8 mouse cellular contexts compared by ENCODE assay signal in genomic region chr3:136671940-136672278, GRCm38 (mm10). TPM values are rescaled to one million over a fixed set of nuclear protein-coding genes. Genes with fewer than 3 reads are reported as not detected.
DNase-seq lines count a peak whose midpoint lies in the region; ATAC-seq and TF ChIP-seq lines count a peak whose summit lies in the region.

No protein-coding gene starts in this region.

- no peaks in the 10 kb centered on the region for H3K9me3 ChIP-seq in heart, embryonic 12.5 days (replicated peaks)
- no peaks in the 10 kb centered on the region for H3K9me3 ChIP-seq in hindbrain, postnatal 0 days (ENCODE audit: low read length)
- no peaks in the 10 kb centered on the region for H3K9me3 ChIP-seq in midbrain, embryonic 16.5 days (replicated peaks; ENCODE audit: control insufficient read depth, low read length, poor library complexity, severe bottlenecking)

- peaks cover 64% of the 10 kb centered on the region for H3K79me2 ChIP-seq in C2C12 (ENCODE audit: control insufficient read depth, insufficient read depth)

- no peaks in the 10 kb centered on the region for H3K27me3 ChIP-seq in heart, embryonic 12.5 days (replicated peaks)
- H3K27me3 ChIP-seq in C2C12 (ENCODE audit: control insufficient read depth, insufficient read depth, insufficient read length), result no peaks in the 10 kb centered on the region
- no peaks in the 10 kb centered on the region for H3K27me3 ChIP-seq in hindbrain, postnatal 0 days (ENCODE audit: insufficient read depth, low read length)
- H3K27me3 ChIP-seq in midbrain, embryonic 16.5 days (ENCODE audit: control insufficient read depth, insufficient read depth, low read depth, low read length), result no peaks in the 10 kb centered on the region

- no peaks in the 10 kb centered on the region for H3K36me3 ChIP-seq in heart, embryonic 12.5 days
- H3K36me3 ChIP-seq in C2C12 (ENCODE audit: control insufficient read depth, insufficient read depth), result no peaks in the 10 kb centered on the region
- H3K36me3 ChIP-seq in hindbrain, postnatal 0 days (ENCODE audit: insufficient read depth, low read length), result no peaks in the 10 kb centered on the region
- no peaks in the 10 kb centered on the region for H3K36me3 ChIP-seq in midbrain, embryonic 16.5 days (ENCODE audit: control insufficient read depth, insufficient read depth, low read length)

- peak overlapping the region; percentile 97 for H3K9ac ChIP-seq in heart, embryonic 12.5 days
- H3K9ac ChIP-seq in hindbrain, postnatal 0 days (replicated peaks; ENCODE audit: low read length), result peak overlapping the region; percentile 88
- H3K9ac ChIP-seq in midbrain, embryonic 16.5 days (ENCODE audit: low read depth, low read length), result peak overlapping the region; percentile 93

- ATAC-seq in heart, embryonic 12.5 days (ENCODE audit: insufficient number of reproducible peaks, low FRiP score), result no peak
- ATAC-seq in hindbrain, postnatal 0 days, result no peak
- ATAC-seq in midbrain, embryonic 16.5 days, result no peak

- peak overlapping the region; percentile 80 for H3K4me2 ChIP-seq in heart, embryonic 12.5 days
- peak overlapping the region; percentile 77 for H3K4me2 ChIP-seq in hindbrain, postnatal 0 days (ENCODE audit: low read depth, low read length)
- H3K4me2 ChIP-seq in midbrain, embryonic 16.5 days (ENCODE audit: low read length), result peak overlapping the region; percentile 48

- intact Hi-C loops in heart, postnatal 36 days (cut with DNase I), result loop anchor here (2.0 to 10.0 kb wide), 4 partner anchors 33 to 787 kb away; no protein-coding TSS in a partner anchor

- peak overlapping the region; percentile 12 for H3ac ChIP-seq in C2C12 (ENCODE audit: control insufficient read depth, insufficient read length, low read depth)

- H3K4me3 ChIP-seq in heart, embryonic 12.5 days, result peak overlapping the region; percentile 94
- H3K4me3 ChIP-seq in C2C12 (ENCODE audit: insufficient read depth, poor library complexity, severe bottlenecking), result peak overlapping the region; percentile 60
- peak overlapping the region; percentile 86 for H3K4me3 ChIP-seq in hindbrain, postnatal 0 days (ENCODE audit: low read length)
- H3K4me3 ChIP-seq in midbrain, embryonic 16.5 days (ENCODE audit: low read depth, low read length), result peak overlapping the region; percentile 87

- peak overlapping the region; percentile 92 for H3K27ac ChIP-seq in heart, embryonic 12.5 days (ENCODE audit: poor library complexity, severe bottlenecking)
- H3K27ac ChIP-seq in hindbrain, postnatal 0 days, result peak overlapping the region; percentile 97
- H3K27ac ChIP-seq in midbrain, embryonic 16.5 days (ENCODE audit: low read length), result peak overlapping the region; percentile 98

- no peak for DNase-seq in heart, postnatal 36 days
- peak; percentile 51 for DNase-seq in brain, adult 2 months (ENCODE audit: low read depth, low spot score)
- DNase-seq in hindbrain, postnatal 0 days (ENCODE audit: low spot score), result peak; percentile 46
- no peak for DNase-seq in c-Kit-positive CD71-positive TER-119-positive erythroid progenitor cells, embryonic 14.5 days (ENCODE audit: low spot score)
- DNase-seq in frontal cortex, postnatal 25 days (ENCODE audit: low spot score in 2 of 2), result no peak

- WGBS in heart, embryonic 12.5 days, result 15% methylated on average over 4 of the region's 5 CpGs
- whole genome bisulfite sequencing in hindbrain, postnatal 0 days, result 2% methylated on average over 5 of the region's 5 CpGs
- 9% methylated on average over 4 of the region's 5 CpGs for WGBS in midbrain, embryonic 16.5 days

- H3K79me3 ChIP-seq in C2C12 (ENCODE audit: low read depth), result peaks cover 27% of the 10 kb centered on the region

- peaks cover 34% of the 10 kb centered on the region for H3K4me1 ChIP-seq in heart, embryonic 12.5 days (replicated peaks)
- 0 out of 2 replicates have a peak, but pooled peaks cover 12% of the 10 kb centered on the region for H3K4me1 ChIP-seq in hindbrain, postnatal 0 days (ENCODE audit: insufficient read depth, low read length)
- H3K4me1 ChIP-seq in midbrain, embryonic 16.5 days (ENCODE audit: control insufficient read depth, insufficient read depth, low read length), result peaks cover 40% of the 10 kb centered on the region

- no peak for TF ChIP-seq CTCF in C2C12 (IDR thresholded peaks at IDR 0.05; ENCODE audit: control insufficient read depth, insufficient read depth, insufficient read length)
- no peak for TF ChIP-seq CTCF in hindbrain, postnatal 0 days (IDR thresholded peaks at IDR 0.05; ENCODE audit: low read depth)

TF ChIP-seq in C2C12, 6 proteins besides CTCF, POLR2A, EP300 and RAD21:
- no peak for TF ChIP-seq MYOD1 (IDR thresholded peaks at IDR 0.05; ENCODE audit: control insufficient read depth, insufficient read length, low read depth)
- TF ChIP-seq FOSL1 (IDR thresholded peaks at IDR 0.05; ENCODE audit: insufficient read depth, low read length, poor library complexity, severe bottlenecking), result no peak
- TF ChIP-seq MAX (IDR thresholded peaks at IDR 0.05), result no peak
- no peak for TF ChIP-seq CEBPB (IDR thresholded peaks at IDR 0.05; ENCODE audit: low read depth)
- no peak for TF ChIP-seq MYOG (IDR thresholded peaks at IDR 0.05; ENCODE audit: control insufficient read depth, extremely low read depth, insufficient read length)
- no peak for TF ChIP-seq USF1 (IDR thresholded peaks at IDR 0.05; ENCODE audit: low read depth)

RNA-seq across cellular contexts. Expression of gene Ppp3ca, which starts 2.0 kb away (rescaled TPM):
- 85.6 TPM in 2 replicates for polyA plus RNA-seq in heart, embryonic 12.5 days (2016; fragmentation: Nextera tagmentation; extraction: Ambion mirVana)
- total RNA-seq in heart, postnatal 36 days (2021), result 10 to 100 TPM; 47.8 to 48.3 TPM
- 9.7 TPM for polyA plus RNA-seq in C2C12 (2012; fragmentation: generic; extraction: Trizol)
- 137 and 159 TPM in 2 replicates for total RNA-seq in hindbrain, postnatal 0 days (2014; rRNA removed)
- polyA plus RNA-seq in hindbrain, postnatal 0 days (2015; fragmentation: Nextera tagmentation; extraction: Ambion mirVana), result 177 and 180 TPM in 2 replicates
- 134 and 146 TPM in 2 replicates for polyA plus RNA-seq in midbrain, embryonic 16.5 days (2015; fragmentation: Nextera tagmentation; extraction: Ambion mirVana)

Comparison
In these comparisons a context has a peak if more than half of its experiments do, and no peak if none do; other contexts are left out.
1. DNase-seq: peak in brain, adult 2 months (single experiment) and hindbrain, postnatal 0 days (single experiment); none in heart, postnatal 36 days (0 of 2), c-Kit-positive CD71-positive TER-119-positive erythroid progenitor cells, embryonic 14.5 days (single experiment) and frontal cortex, postnatal 25 days (0 of 2).
2. Peak in every context shown above with its lines, with median percentiles within 50 percentile points of each other: H3K27ac ChIP-seq, H3K4me2 ChIP-seq, H3K4me3 ChIP-seq and H3K9ac ChIP-seq.